Mouse (Mus musculus): Measurements from ENCODE around the gene Il21r.

DNA sequence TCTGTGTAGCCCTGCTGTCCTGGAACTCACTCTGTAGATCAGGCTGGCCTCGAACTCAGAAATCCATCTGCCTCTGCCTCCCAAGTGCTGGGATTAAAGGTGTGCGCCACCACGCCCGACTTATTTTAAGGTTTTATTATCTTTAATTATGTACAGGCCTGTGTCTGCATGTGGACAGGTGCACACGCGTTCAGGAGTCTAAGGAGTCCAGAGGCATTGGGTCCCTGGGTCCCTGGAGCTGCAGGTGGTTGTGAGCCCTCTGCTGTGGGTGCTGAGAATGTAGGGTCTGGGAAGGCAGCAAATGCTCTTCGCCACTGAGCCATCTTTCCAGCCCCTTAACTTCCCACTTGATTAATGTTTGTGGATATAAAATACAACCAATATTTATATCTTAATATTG, 12.2 kb downstream of the Il21r start:
- TF ChIP-seq POLR2A (IDR thresholded peaks at IDR 0.05; ENCODE audit: insufficient read depth, low read depth, low read length) (no peak), CTCF (IDR thresholded peaks at IDR 0.05; ENCODE audit: insufficient read depth, low read depth, low read length) (no peak)
